Mouse (Mus musculus) liver, adult 2 months (tissue): ENCODE data around the gene Nrp1. TPM values are rescaled to one million over a fixed set of nuclear protein-coding genes. Genes with fewer than 3 reads are reported as not detected.

Experiments
- DNase-seq: peaks from one replicate; pipeline ENCODE4 v3.0.0-alpha.2; 2011; ENCODE audit warnings: low read depth, low spot score; ENCODE audit errors: extremely low read depth
- H3K27ac ChIP-seq: fragments of 200-500 bp; replicated peaks from 2 replicates; pipeline ENCODE4 v1.5.1; 2012; ENCODE audit warnings: low read depth, mild to moderate bottlenecking, control low read depth, inconsistent platforms, low read length; ENCODE audit not compliant: insufficient read depth
- H3K27me3 ChIP-seq: fragments of 200-500 bp; 2 replicates; pipeline ENCODE4 v1.6.1; 2012; ENCODE audit warnings: mild to moderate bottlenecking, moderate library complexity, low read length, inconsistent platforms; ENCODE audit not compliant: control insufficient read depth, insufficient read depth
- H3K36me3 ChIP-seq: fragments of 200-500 bp; 2 replicates; pipeline ENCODE4 v1.6.1; 2012; ENCODE audit warnings: low read length, inconsistent platforms; ENCODE audit not compliant: control insufficient read depth, insufficient read depth
- H3K4me1 ChIP-seq: fragments of 200-500 bp; 2 replicates; pipeline ENCODE4 v1.6.1; 2011; ENCODE audit warnings: low read length; ENCODE audit not compliant: control insufficient read depth, insufficient read depth
- H3K4me3 ChIP-seq: fragments of 200-500 bp; 2 replicates; pipeline ENCODE4 v1.5.1; 2011; ENCODE audit warnings: low read depth, mild to moderate bottlenecking, control low read depth, low read length, moderate library complexity; ENCODE audit not compliant: insufficient read depth
- H3K79me2 ChIP-seq: fragments of 200-500 bp; 2 replicates; pipeline ENCODE4 v1.6.1; 2012; ENCODE audit warnings: inconsistent platforms, mild to moderate bottlenecking, low read length, moderate library complexity; ENCODE audit not compliant: control insufficient read depth, insufficient read depth
- H3K9ac ChIP-seq: fragments of 200-500 bp; 2 replicates; pipeline ENCODE4 v1.6.1; 2012; ENCODE audit warnings: low read depth, mild to moderate bottlenecking, control low read depth, inconsistent platforms, low read length
- CTCF ChIP-seq: fragments of 200-500 bp; IDR thresholded peaks from 2 replicates; pipeline ENCODE4 v1.5.1; 2011; ENCODE audit warnings: low read depth, low read length, control low read depth
- POLR2A ChIP-seq: fragments of 200-500 bp; IDR thresholded peaks from 2 replicates; pipeline ENCODE4 v1.6.1; 2011; ENCODE audit warnings: low read length, control low read depth; ENCODE audit not compliant: insufficient read depth; ENCODE audit errors: extremely low read depth
- WGBS: fragments of 180-500 bp; shearing (Covaris S2); methylation state at CpG from one replicate; pipeline ENCODE4 v1.1.7; 2018; 5-methylcytosine and 5-hydroxymethylcytosine counted together
- polyA plus RNA-seq: library from polyadenylated mRNA; depleted of rRNA; stranded (reverse); fragments of >200 nt; gene quantifications from 2 replicates; pipeline ENCODE4 v1.2.3, GENCODE M21; 2012
- total RNA-seq: library from RNA; depleted of rRNA; stranded (reverse); fragments of >200 nt; gene quantifications from 2 replicates; pipeline ENCODE4 v1.2.3, GENCODE M21; 2014

The Nrp1 gene
- total and polyA plus RNA-seq, 2 experiments, result 22.2 to 54.1 TPM

GRCm38 (mm10) chr8:128516846-128517446, 158.5 kb downstream of the Nrp1 start:
- TF ChIP-seq CTCF, result no peak
- no peak for TF ChIP-seq POLR2A
- Histone ChIP-seq H3K79me2 (no peaks in the 10 kb centered on the region), H3K9ac (no peak overlapping the region), H3K36me3 (no peaks in the 10 kb centered on the region), H3K4me1 (no peaks in the 10 kb centered on the region), H3K27ac (no peak overlapping the region), H3K4me3 (no peak overlapping the region), H3K27me3 (no peaks in the 10 kb centered on the region)
- no peak for DNase-seq
- WGBS, result 79% methylated on average over 3 of the region's 3 CpGs

- WGBS, result 64% methylated on average over 4 of the region's 4 CpGs
- Histone ChIP-seq H3K36me3 (no peaks in the 10 kb centered on the region), H3K4me1 (no peaks in the 10 kb centered on the region), H3K79me2 (no peaks in the 10 kb centered on the region), H3K27ac (no peak overlapping the region), H3K9ac (no peak overlapping the region), H3K27me3 (no peaks in the 10 kb centered on the region), H3K4me3 (no peak overlapping the region)
- TF ChIP-seq CTCF (no peak), POLR2A (no peak)
- DNase-seq, result no peak
Observed at GRCm38 (mm10) chr8:128517546-128518102, 159.2 kb downstream of the Nrp1 start.

DNA sequence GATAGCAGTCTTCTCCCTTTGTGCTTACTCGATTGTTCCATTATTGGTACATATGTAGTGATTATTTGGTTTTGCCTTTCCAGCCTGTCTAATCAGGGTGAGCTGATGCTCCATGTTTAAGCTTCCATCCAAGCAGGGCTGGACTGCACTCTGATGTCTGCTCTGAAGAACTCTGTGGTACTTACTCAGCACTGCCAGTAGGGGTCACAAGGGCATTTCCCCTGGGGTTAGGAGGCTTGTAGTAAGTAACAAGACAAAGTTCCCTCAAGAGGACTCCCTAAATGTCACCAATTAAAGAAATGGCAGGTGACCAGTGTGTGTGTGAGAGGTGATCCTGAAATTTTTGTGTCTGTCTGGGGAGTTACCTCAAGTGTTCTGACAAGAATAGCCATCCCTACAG, 161.0 kb downstream of the Nrp1 start:
- peak; percentile 14 for DNase-seq
- H3K27me3 ChIP-seq, result no peaks in the 10 kb centered on the region
- TF ChIP-seq POLR2A (no peak), CTCF (peak; percentile 43; the same call in 1 of the 2 replicates)
- H3K9ac ChIP-seq, result no peak overlapping the region
- no peaks in the 10 kb centered on the region for H3K36me3 ChIP-seq
- H3K79me2 ChIP-seq, result no peaks in the 10 kb centered on the region
- no peaks in the 10 kb centered on the region for H3K4me1 ChIP-seq
- 62% methylated on average over 1 of the region's 1 CpGs for WGBS
- no peak overlapping the region for H3K27ac ChIP-seq
- no peak overlapping the region for H3K4me3 ChIP-seq

DNA sequence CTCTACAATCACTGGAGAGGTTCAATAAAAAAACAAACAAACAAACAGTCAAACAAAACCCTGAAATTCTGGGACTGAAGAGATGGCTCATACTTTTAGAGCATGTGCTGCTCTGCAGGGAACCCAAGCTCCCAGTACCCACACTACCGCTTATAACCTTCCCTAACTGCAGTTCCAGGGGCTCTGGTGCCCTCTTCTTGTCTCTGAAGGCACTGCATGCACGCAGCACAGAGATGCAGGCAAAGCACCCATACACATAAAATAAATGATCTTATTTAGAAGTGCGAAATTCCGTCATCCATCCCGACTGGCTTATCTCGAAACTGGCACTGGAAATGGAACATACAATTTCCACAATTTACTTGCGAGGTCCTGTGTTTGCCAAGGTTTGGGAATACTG, 165.4 kb downstream of the Nrp1 start:
- Histone ChIP-seq H3K9ac (no peak overlapping the region), H3K27ac (no peak overlapping the region), H3K27me3 (no peaks in the 10 kb centered on the region), H3K4me3 (no peak overlapping the region), H3K79me2 (no peaks in the 10 kb centered on the region), H3K4me1 (no peaks in the 10 kb centered on the region), H3K36me3 (no peaks in the 10 kb centered on the region)
- DNase-seq, result no peak
- TF ChIP-seq POLR2A, result no peak
- TF ChIP-seq CTCF, result peak; percentile 69
- WGBS, result 72% methylated on average over 7 of the region's 7 CpGs

DNA sequence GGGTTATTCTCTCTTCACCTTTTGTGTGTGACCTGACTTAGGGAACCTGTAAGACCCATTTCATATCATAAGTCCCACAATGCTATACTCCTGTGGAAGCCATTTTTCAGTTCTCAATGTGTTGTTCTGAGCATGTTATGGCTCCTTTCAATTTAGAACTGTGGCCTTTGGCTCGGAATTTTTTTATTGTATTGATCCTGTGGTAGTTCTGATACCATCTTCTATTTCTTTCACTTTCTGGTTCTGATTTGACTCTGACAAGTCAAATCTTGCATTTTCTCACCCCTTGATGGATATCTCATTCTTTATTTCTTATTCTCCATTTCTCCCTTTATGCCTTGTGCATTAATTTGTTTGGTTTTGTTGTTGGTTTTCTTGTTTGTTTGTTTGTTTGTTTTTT, 167.5 kb downstream of the Nrp1 start:
- Histone ChIP-seq H3K4me3 (no peak overlapping the region), H3K79me2 (no peaks in the 10 kb centered on the region), H3K9ac (no peak overlapping the region), H3K27ac (no peak overlapping the region), H3K4me1 (no peaks in the 10 kb centered on the region), H3K36me3 (no peaks in the 10 kb centered on the region), H3K27me3 (no peaks in the 10 kb centered on the region)
- 37% methylated on average over 1 of the region's 1 CpGs for WGBS
- TF ChIP-seq CTCF (no peak), POLR2A (no peak)
- DNase-seq, result no peak

- Histone ChIP-seq H3K9ac (no peak overlapping the region), H3K79me2 (no peaks in the 10 kb centered on the region), H3K27me3 (no peaks in the 10 kb centered on the region; the same call in 1 of the 2 replicates), H3K4me1 (no peaks in the 10 kb centered on the region), H3K4me3 (no peak overlapping the region), H3K36me3 (no peaks in the 10 kb centered on the region), H3K27ac (no peak overlapping the region)
- no peak for TF ChIP-seq CTCF
- TF ChIP-seq POLR2A, result no peak
- 74% methylated on average over 8 of the region's 8 CpGs for WGBS
- no peak for DNase-seq
Observed at GRCm38 (mm10) chr8:128528591-128529383, 170.4 kb downstream of the Nrp1 start.
